Mouse (Mus musculus): Measurements from ENCODE around the gene Vmn1r131. TPM values are rescaled to one million over a fixed set of nuclear protein-coding genes. Genes with fewer than 3 reads are reported as not detected.

Vmn1r131 gene
- not detected in 2 replicates for polyA plus RNA-seq (2012; ENCODE audit: low replicate concordance)

DNA sequence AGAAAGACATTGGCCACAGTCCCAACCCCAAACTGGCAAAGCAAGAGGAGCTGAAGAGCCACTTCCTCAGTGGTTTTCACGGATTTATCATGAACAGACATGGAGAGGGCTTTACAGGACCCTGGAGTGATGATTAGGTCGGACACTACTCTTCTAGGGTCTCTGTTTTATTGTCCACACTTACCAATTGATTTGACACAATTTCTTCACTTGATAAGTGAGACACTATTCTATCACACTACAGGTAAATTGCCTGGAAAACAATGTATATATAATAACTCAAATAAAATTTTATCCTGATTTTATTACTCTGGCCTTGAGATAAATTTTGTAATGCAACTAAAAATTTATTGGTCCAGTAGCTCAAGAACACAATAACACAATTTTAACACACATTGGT is at the start of gene Vmn1r131:
Vmn1r131 (minus strand) TSS at position 101 of the 400 bp plus-strand sequence.

DNA sequence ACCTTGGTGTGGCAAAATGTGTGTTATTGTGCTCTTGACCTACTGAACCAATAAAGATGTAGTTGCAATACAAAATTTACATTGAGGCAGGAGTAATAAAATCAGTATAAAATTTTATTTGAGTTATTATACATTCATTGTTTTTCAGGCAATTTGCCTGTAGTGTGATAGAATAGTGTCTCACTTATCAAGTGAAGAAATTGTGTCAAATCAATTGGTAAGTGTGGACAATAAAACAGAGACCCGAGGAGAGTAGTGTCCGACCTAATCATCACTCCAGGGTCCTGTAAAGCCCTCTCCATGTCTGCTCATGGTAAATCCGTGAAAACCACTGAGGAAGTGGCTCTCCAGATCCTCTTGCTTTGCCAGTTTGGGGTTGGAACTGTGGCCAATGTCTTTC is 34.4 kb downstream of the Vmn1r131 start, which contains the start of gene Vmn1r130:
Vmn1r130 (plus strand) TSS at position 301 of the 400 bp plus-strand sequence.

Other genes starting within 250 kb of the Vmn1r131 start
- gene Vmn1r126, start 244.6 kb downstream of the Vmn1r131 start, polyA plus RNA-seq (2012; ENCODE audit: low replicate concordance) = not detected in 2 replicates
- not detected in 2 replicates for gene Vmn1r127, start 226.2 kb downstream of the Vmn1r131 start, polyA plus RNA-seq (2012; ENCODE audit: low replicate concordance)
- gene Vmn1r128, start 196.7 kb downstream of the Vmn1r131 start, polyA plus RNA-seq (2012; ENCODE audit: low replicate concordance) = not detected in 2 replicates
- not detected in 2 replicates for gene Vmn1r129, start 184.8 kb downstream of the Vmn1r131 start, polyA plus RNA-seq (2012; ENCODE audit: low replicate concordance)
- not detected in 2 replicates for gene Gm6882, start 113.3 kb downstream of the Vmn1r131 start, polyA plus RNA-seq (2012; ENCODE audit: low replicate concordance)
- not detected in 2 replicates for gene Vmn1r130, start 34.3 kb downstream of the Vmn1r131 start, polyA plus RNA-seq (2012; ENCODE audit: low replicate concordance)
- not detected in 2 replicates for gene Vmn1r132, start 68.0 kb upstream of the Vmn1r131 start, polyA plus RNA-seq (2012; ENCODE audit: low replicate concordance)
- gene Gm4175, start 215.4 kb upstream of the Vmn1r131 start, polyA plus RNA-seq (2012; ENCODE audit: low replicate concordance) = not detected in 2 replicates

Data from hematopoietic multipotent progenitor cell, adult 10-12 weeks (in vitro differentiated cells).